Mouse (Mus musculus): ENCODE measurements around the gene Mbtps2. TPM values are rescaled to one million over a fixed set of nuclear protein-coding genes. Genes with fewer than 3 reads are reported as not detected.

Mbtps2 gene
- polyA plus RNA-seq, 1 experiment from 2014 or later, result 28.7 TPM

GRCm38 (mm10) chrX:157612894-157613293 is 14.4 kb upstream of the Mbtps2 start:
- WGBS, result 24% methylated on average over 32 of the region's 32 CpGs
- no peaks in the 10 kb centered on the region for H3K4me1 ChIP-seq (ENCODE audit: control insufficient read depth, insufficient read depth, low read length)
- ATAC-seq (ENCODE audit: insufficient number of reproducible peaks, low FRiP score, low TSS enrichment, low read depth) (no peak), DNase-seq (ENCODE audit: low spot score) (no peak)
- no peaks in the 10 kb centered on the region for H3K27me3 ChIP-seq (ENCODE audit: control insufficient read depth, insufficient read depth, low read length)
- peak overlapping the region; percentile 28; the same call in 1 of the 2 replicates for H3K4me2 ChIP-seq (ENCODE audit: low read depth, severe bottlenecking)
- H3K4me3 ChIP-seq (ENCODE audit: low read depth, low read length), result no peak overlapping the region
- H3K9me3 ChIP-seq (ENCODE audit: control insufficient read depth, low read length), result no peaks in the 10 kb centered on the region
- no peak overlapping the region for H3K27ac ChIP-seq (replicated peaks; ENCODE audit: low read depth, low read length)
- H3K36me3 ChIP-seq (ENCODE audit: control insufficient read depth, insufficient read depth, low read length), result no peaks in the 10 kb centered on the region
- H3K9ac ChIP-seq (ENCODE audit: low read length), result no peak overlapping the region

GRCm38 (mm10) chrX:157601450-157601849 is 2.9 kb upstream of the Mbtps2 start:
- H3K4me3 ChIP-seq (ENCODE audit: low read depth, low read length), result no peak overlapping the region
- no peaks in the 10 kb centered on the region for H3K36me3 ChIP-seq (ENCODE audit: control insufficient read depth, insufficient read depth, low read length)
- DNase-seq (ENCODE audit: low spot score) (peak; percentile 38), ATAC-seq (ENCODE audit: insufficient number of reproducible peaks, low FRiP score, low TSS enrichment, low read depth) (no peak)
- H3K9ac ChIP-seq (ENCODE audit: low read length), result no peak overlapping the region
- H3K27me3 ChIP-seq (ENCODE audit: control insufficient read depth, insufficient read depth, low read length), result 0 out of 2 replicates have a peak, but pooled peaks cover 2% of the 10 kb centered on the region
- peaks cover 2% of the 10 kb centered on the region; the same call in 1 of the 2 replicates for H3K4me1 ChIP-seq (ENCODE audit: control insufficient read depth, insufficient read depth, low read length)
- H3K4me2 ChIP-seq (ENCODE audit: low read depth, severe bottlenecking), result no peak overlapping the region
- H3K9me3 ChIP-seq (ENCODE audit: control insufficient read depth, low read length), result no peaks in the 10 kb centered on the region
- H3K27ac ChIP-seq (replicated peaks; ENCODE audit: low read depth, low read length), result no peak overlapping the region
- WGBS, result 19% methylated on average over 3 of the region's 3 CpGs

- Histone ChIP-seq H3K4me3 (ENCODE audit: low read depth, low read length) (peak overlapping the region; percentile 53), H3K9me3 (ENCODE audit: control insufficient read depth, low read length) (no peaks in the 10 kb centered on the region), H3K27ac (replicated peaks; ENCODE audit: low read depth, low read length) (peak overlapping the region; percentile 91), H3K9ac (ENCODE audit: low read length) (peak overlapping the region; percentile 91), H3K36me3 (ENCODE audit: control insufficient read depth, insufficient read depth, low read length) (no peaks in the 10 kb centered on the region), H3K4me1 (ENCODE audit: control insufficient read depth, insufficient read depth, low read length) (peaks cover 2% of the 10 kb centered on the region; the same call in 1 of the 2 replicates), H3K4me2 (ENCODE audit: low read depth, severe bottlenecking) (peak overlapping the region; percentile 43), H3K27me3 (ENCODE audit: control insufficient read depth, insufficient read depth, low read length) (0 out of 2 replicates have a peak, but pooled peaks cover 2% of the 10 kb centered on the region)
- WGBS, result 17% methylated on average over 17 of the region's 17 CpGs
- DNase-seq (ENCODE audit: low spot score), result peak; percentile 22
- no peak for ATAC-seq (ENCODE audit: insufficient number of reproducible peaks, low FRiP score, low TSS enrichment, low read depth)
These were observed 830 bp downstream of the Mbtps2 start for GRCm38 (mm10) chrX:157597585-157598185.

GRCm38 (mm10) chrX:157596802-157597201 is 1.7 kb downstream of the Mbtps2 start:
- Histone ChIP-seq H3K27ac (replicated peaks; ENCODE audit: low read depth, low read length) (no peak overlapping the region), H3K9ac (ENCODE audit: low read length) (0 out of 2 replicates have a peak overlapping the region, but pooled peaks have one; percentile 19)

GRCm38 (mm10) chrX:157595927-157596326 is 2.6 kb downstream of the Mbtps2 start:
- no peak for DNase-seq (ENCODE audit: low spot score)
- WGBS, result 88% methylated on average over 6 of the region's 6 CpGs
- Histone ChIP-seq H3K27me3 (ENCODE audit: control insufficient read depth, insufficient read depth, low read length) (0 out of 2 replicates have a peak, but pooled peaks cover 2% of the 10 kb centered on the region), H3K9me3 (ENCODE audit: control insufficient read depth, low read length) (no peaks in the 10 kb centered on the region), H3K36me3 (ENCODE audit: control insufficient read depth, insufficient read depth, low read length) (no peaks in the 10 kb centered on the region), H3K4me1 (ENCODE audit: control insufficient read depth, insufficient read depth, low read length) (peaks cover 2% of the 10 kb centered on the region; the same call in 1 of the 2 replicates), H3K4me3 (ENCODE audit: low read depth, low read length) (no peak overlapping the region), H3K4me2 (ENCODE audit: low read depth, severe bottlenecking) (no peak overlapping the region), H3K27ac (replicated peaks; ENCODE audit: low read depth, low read length) (no peak overlapping the region), H3K9ac (ENCODE audit: low read length) (no peak overlapping the region)
- ATAC-seq (ENCODE audit: insufficient number of reproducible peaks, low FRiP score, low TSS enrichment, low read depth), result no peak

More at GRCm38 (mm10) chrX:157596802-157597201, 1.7 kb downstream of the Mbtps2 start:
- Histone ChIP-seq H3K4me1 (ENCODE audit: control insufficient read depth, insufficient read depth, low read length) (peaks cover 2% of the 10 kb centered on the region; the same call in 1 of the 2 replicates), H3K36me3 (ENCODE audit: control insufficient read depth, insufficient read depth, low read length) (no peaks in the 10 kb centered on the region), H3K4me2 (ENCODE audit: low read depth, severe bottlenecking) (peak overlapping the region; percentile 43), H3K27me3 (ENCODE audit: control insufficient read depth, insufficient read depth, low read length) (0 out of 2 replicates have a peak, but pooled peaks cover 2% of the 10 kb centered on the region), H3K9me3 (ENCODE audit: control insufficient read depth, low read length) (no peaks in the 10 kb centered on the region), H3K4me3 (ENCODE audit: low read depth, low read length) (no peak overlapping the region; the same call in 1 of the 2 replicates)
- no peak for DNase-seq (ENCODE audit: low spot score)
- ATAC-seq (ENCODE audit: insufficient number of reproducible peaks, low FRiP score, low TSS enrichment, low read depth), result no peak
- 79% methylated on average over 5 of the region's 5 CpGs for WGBS

GRCm38 (mm10) chrX:157594606-157595005 is 3.9 kb downstream of the Mbtps2 start:
- Histone ChIP-seq H3K4me3 (ENCODE audit: low read depth, low read length) (no peak overlapping the region), H3K4me1 (ENCODE audit: control insufficient read depth, insufficient read depth, low read length) (peaks cover 2% of the 10 kb centered on the region; the same call in 1 of the 2 replicates), H3K9ac (ENCODE audit: low read length) (no peak overlapping the region), H3K4me2 (ENCODE audit: low read depth, severe bottlenecking) (no peak overlapping the region), H3K36me3 (ENCODE audit: control insufficient read depth, insufficient read depth, low read length) (no peaks in the 10 kb centered on the region), H3K27me3 (ENCODE audit: control insufficient read depth, insufficient read depth, low read length) (0 out of 2 replicates have a peak, but pooled peaks cover 2% of the 10 kb centered on the region), H3K9me3 (ENCODE audit: control insufficient read depth, low read length) (no peaks in the 10 kb centered on the region), H3K27ac (replicated peaks; ENCODE audit: low read depth, low read length) (no peak overlapping the region)
- ATAC-seq (ENCODE audit: insufficient number of reproducible peaks, low FRiP score, low TSS enrichment, low read depth) (no peak), DNase-seq (ENCODE audit: low spot score) (no peak)
- 81% methylated on average over 2 of the region's 2 CpGs for WGBS

- Histone ChIP-seq H3K27me3 (ENCODE audit: control insufficient read depth, insufficient read depth, low read length) (no peaks in the 10 kb centered on the region), H3K4me1 (ENCODE audit: control insufficient read depth, insufficient read depth, low read length) (no peaks in the 10 kb centered on the region), H3K9ac (ENCODE audit: low read length) (no peak overlapping the region), H3K9me3 (ENCODE audit: control insufficient read depth, low read length) (no peaks in the 10 kb centered on the region), H3K4me3 (ENCODE audit: low read depth, low read length) (no peak overlapping the region), H3K27ac (replicated peaks; ENCODE audit: low read depth, low read length) (no peak overlapping the region), H3K36me3 (ENCODE audit: control insufficient read depth, insufficient read depth, low read length) (no peaks in the 10 kb centered on the region), H3K4me2 (ENCODE audit: low read depth, severe bottlenecking) (no peak overlapping the region)
- 86% methylated on average over 5 of the region's 5 CpGs for WGBS
- ATAC-seq (ENCODE audit: insufficient number of reproducible peaks, low FRiP score, low TSS enrichment, low read depth), result no peak
- no peak for DNase-seq (ENCODE audit: low spot score)
These were observed 11.5 kb downstream of the Mbtps2 start for GRCm38 (mm10) chrX:157587001-157587400.

GRCm38 (mm10) chrX:157586397-157586796 is 12.1 kb downstream of the Mbtps2 start:
- H3K9ac ChIP-seq (ENCODE audit: low read length), result no peak overlapping the region
- no peak overlapping the region for H3K27ac ChIP-seq (replicated peaks; ENCODE audit: low read depth, low read length)
- no peaks in the 10 kb centered on the region for H3K9me3 ChIP-seq (ENCODE audit: control insufficient read depth, low read length)
- no peak for ATAC-seq (ENCODE audit: insufficient number of reproducible peaks, low FRiP score, low TSS enrichment, low read depth)
- no peak for DNase-seq (ENCODE audit: low spot score)
- H3K27me3 ChIP-seq (ENCODE audit: control insufficient read depth, insufficient read depth, low read length), result no peaks in the 10 kb centered on the region
- no peaks in the 10 kb centered on the region for H3K36me3 ChIP-seq (ENCODE audit: control insufficient read depth, insufficient read depth, low read length)
- H3K4me3 ChIP-seq (ENCODE audit: low read depth, low read length), result no peak overlapping the region
- no peaks in the 10 kb centered on the region for H3K4me1 ChIP-seq (ENCODE audit: control insufficient read depth, insufficient read depth, low read length)
- no peak overlapping the region for H3K4me2 ChIP-seq (ENCODE audit: low read depth, severe bottlenecking)

Data from limb, embryonic 11.5 days (tissue).